Mouse (Mus musculus): Measurements from ENCODE around the gene Ciart. TPM values are rescaled to one million over a fixed set of nuclear protein-coding genes. Genes with fewer than 3 reads are reported as not detected.
"Not testable (repeated sequence)": the region's sequence is repeated elsewhere in the genome, so short reads cannot be mapped to it uniquely, and the experiment has no call there.

The Ciart gene
- total RNA-seq, 2 experiments from 2014 or later = 2.1 to 3.2 TPM

GRCm38 (mm10) chr3:95866071-95866470 is 16.0 kb downstream of the Ciart start:
- no peak for DNase-seq (ENCODE audit: low spot score in 2 of 2)

GRCm38 (mm10) chr3:95865571-95865970 is 16.5 kb downstream of the Ciart start:
- DNase-seq (ENCODE audit: low spot score in 2 of 2) = no peak

GRCm38 (mm10) chr3:95865050-95865449 is 17.0 kb downstream of the Ciart start:
- DNase-seq (ENCODE audit: low spot score in 2 of 2) = no peak

- DNase-seq (ENCODE audit: low spot score in 2 of 2) = no peak
Measured at GRCm38 (mm10) chr3:95863578-95863977, 18.5 kb downstream of the Ciart start.

GRCm38 (mm10) chr3:95861796-95862195 is 20.3 kb downstream of the Ciart start:
- DNase-seq (ENCODE audit: low spot score in 2 of 2) = peak; percentile 45 to 63

GRCm38 (mm10) chr3:95861216-95861615 is 20.8 kb downstream of the Ciart start:
- DNase-seq (ENCODE audit: low spot score in 2 of 2) = peak in 1 of 2 experiments; percentile 15

- DNase-seq (ENCODE audit: low spot score in 2 of 2) = no peak
Measured at GRCm38 (mm10) chr3:95860323-95860722, 21.7 kb downstream of the Ciart start.

GRCm38 (mm10) chr3:95858278-95858677 is 23.8 kb downstream of the Ciart start:
- not testable (repeated sequence) for DNase-seq (ENCODE audit: low spot score in 2 of 2)

- DNase-seq (ENCODE audit: low spot score in 2 of 2) = not testable (repeated sequence)
Measured at GRCm38 (mm10) chr3:95857050-95857449, 25.0 kb downstream of the Ciart start.

- peak in 1 of 2 experiments; percentile 12 for DNase-seq (ENCODE audit: low spot score in 2 of 2)
Measured at GRCm38 (mm10) chr3:95856115-95856514, 25.9 kb downstream of the Ciart start.

- DNase-seq (ENCODE audit: low spot score in 2 of 2) = peak; percentile 94
Measured at GRCm38 (mm10) chr3:95855502-95856089, 26.5 kb downstream of the Ciart start, which contains the start of gene Prpf3. TSS of gene Prpf3 (minus strand) at chr3:95855885.

GRCm38 (mm10) chr3:95851317-95851716 is 30.7 kb downstream of the Ciart start:
- DNase-seq (ENCODE audit: low spot score in 2 of 2) = no peak

GRCm38 (mm10) chr3:95850611-95851010 is 31.4 kb downstream of the Ciart start:
- no peak for DNase-seq (ENCODE audit: low spot score in 2 of 2)

GRCm38 (mm10) chr3:95842503-95843214 is 39.4 kb downstream of the Ciart start:
- DNase-seq (ENCODE audit: low spot score in 2 of 2) = no peak

GRCm38 (mm10) chr3:95839250-95839649 is 42.8 kb downstream of the Ciart start:
- no peak for DNase-seq (ENCODE audit: low spot score in 2 of 2)

GRCm38 (mm10) chr3:95829053-95829452 is 53.0 kb downstream of the Ciart start:
- no peak for DNase-seq (ENCODE audit: low spot score in 2 of 2)

Other genes with a start within 250 kb of the Ciart start
- 100 to 1,000 TPM; 138 to 228 TPM for gene Mcl1, start 223.5 kb downstream of the Ciart start, total RNA-seq (2021)
- 10 to 100 TPM in 1 of 2 experiments, 1 to 10 TPM in 1; 8.6 to 10.1 TPM for gene Adamtsl4, start 194.3 kb downstream of the Ciart start, total RNA-seq (2021)
- 100 to 1,000 TPM; 427 to 665 TPM for gene Ecm1, start 142.7 kb downstream of the Ciart start, total RNA-seq (2021)
- gene Tars2, start 122.0 kb downstream of the Ciart start, total RNA-seq (2021) = 10 to 100 TPM; 45.5 to 52.1 TPM
- gene Rprd2, start 63.4 kb downstream of the Ciart start, total RNA-seq (2021) = 10 to 100 TPM; 43.0 to 46.8 TPM
- 10 to 100 TPM; 26.7 to 32.8 TPM for gene Prpf3, start 26.4 kb downstream of the Ciart start, total RNA-seq (2021)
- 100 to 1,000 TPM; 252 to 270 TPM for gene Mrps21, start 10.7 kb downstream of the Ciart start, total RNA-seq (2021)
- 10 to 100 TPM; 12.0 to 20.3 TPM for gene BC028528, start 9.8 kb upstream of the Ciart start, total RNA-seq (2021)
- 100 to 1,000 TPM; 103 to 120 TPM for gene Aph1a, start 11.7 kb upstream of the Ciart start, total RNA-seq (2021)
- 1 to 10 TPM; 1.1 to 3.6 TPM for gene Car14, start 22.4 kb upstream of the Ciart start, total RNA-seq (2021)
- 100 to 1,000 TPM in 1 of 2 experiments, 10 to 100 TPM in 1; 92.2 to 101 TPM for gene Anp32e, start 47.0 kb upstream of the Ciart start, total RNA-seq (2021)
- 10 to 100 TPM; 20.9 to 32.2 TPM for gene Plekho1, start 113.8 kb upstream of the Ciart start, total RNA-seq (2021)
- gene Vps45, start 176.2 kb upstream of the Ciart start, total RNA-seq (2021) = 10 to 100 TPM; 26.4 to 31.4 TPM
- gene Otud7b, start 222.3 kb upstream of the Ciart start, total RNA-seq (2021) = 10 to 100 TPM; 32.1 to 35.0 TPM

All from adrenal gland, adult 18-20 months (tissue).